20 mouse cellular contexts compared by ENCODE assay signal in the genomic region with DNA sequence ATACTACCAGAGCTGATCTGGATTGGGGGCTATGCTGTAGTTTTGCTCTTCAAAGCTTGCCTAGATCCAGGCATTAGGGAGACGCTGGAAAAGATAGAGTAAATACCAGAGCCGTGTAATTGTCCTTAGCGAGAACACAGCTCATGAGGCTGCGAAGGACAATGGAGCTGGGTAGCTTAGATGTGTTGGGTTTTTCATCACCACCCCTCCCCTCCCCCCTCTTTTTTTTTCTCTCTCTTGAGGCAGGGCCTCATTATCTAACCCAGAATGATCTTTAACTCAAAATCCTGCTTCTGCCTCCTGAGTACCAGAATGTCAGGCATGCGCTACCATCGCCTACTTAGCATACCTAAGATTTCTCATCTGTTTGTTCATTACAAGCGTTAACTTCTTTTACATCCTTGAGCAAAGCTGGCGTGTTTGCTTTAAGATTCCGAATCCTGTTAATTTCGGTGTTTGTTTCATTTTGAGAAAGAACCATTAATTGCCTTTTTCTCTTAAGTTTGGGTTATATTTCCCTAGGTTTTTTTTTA. TPM values are rescaled to one million over a fixed set of nuclear protein-coding genes. Genes with fewer than 3 reads are reported as not detected.
DNase-seq lines count a peak whose midpoint lies in the region; ATAC-seq and TF ChIP-seq lines count a peak whose summit lies in the region.
"Had no signal": no experiment of that assay in that cellular context is flagged by ENCODE, and none has a peak within 500 bp of the region (broad histone marks: within the 10 kb centered on the region; RNA-seq: fewer than 3 reads in every experiment).

No protein-coding gene starts in this region.

- no peak overlapping the region for H3K9ac ChIP-seq in lung, postnatal 0 days (replicated peaks; ENCODE audit: low read depth)
- peak overlapping the region; percentile 28; the same call in 1 of the 2 replicates for H3K9ac ChIP-seq in CH12.LX (ENCODE audit: insufficient read depth, low read depth)
- H3K9ac ChIP-seq: embryonic facial prominence, embryonic 15.5 days; heart, embryonic 12.5 days; hindbrain, embryonic 15.5 days had no signal

- TF ChIP-seq CTCF in layer of hippocampus, adult 2 months (conservative IDR thresholded peaks at IDR 0.05): no peak
- TF ChIP-seq CTCF in lung, postnatal 0 days (IDR thresholded peaks at IDR 0.05): no peak
- TF ChIP-seq CTCF in CH12.LX (conservative IDR thresholded peaks at IDR 0.05 in 1 of 2, IDR thresholded peaks at IDR 0.05 in 1 of 2; ENCODE audit: low read depth in 2 of 2, low read length in 2 of 2): no peak
- no peak for TF ChIP-seq CTCF in brain, embryonic 14.5 days (IDR thresholded peaks at IDR 0.05; ENCODE audit: borderline replicate concordance, extremely low read depth, insufficient read depth, insufficient read length)

- ATAC-seq in lung, postnatal 0 days: peak; percentile 70
- ATAC-seq: forebrain, embryonic 16.5 days; inflammation-experienced regulatory T-cells, adult 6 months had no signal

- in situ Hi-C loops in CH12.LX (cut with MboI; ENCODE audit: low pct_ligation_motif_present, low pct_unique_long_range_greater_than_20kb, low sequenced_read_pairs): no loop called here

- H3K27me3 ChIP-seq in lung, postnatal 0 days (replicated peaks; ENCODE audit: insufficient read depth, low read length): no peaks in the 10 kb centered on the region
- no peaks in the 10 kb centered on the region for H3K27me3 ChIP-seq in CH12.LX (replicated peaks)
- H3K27me3 ChIP-seq: embryonic facial prominence, embryonic 15.5 days; heart, embryonic 12.5 days; hindbrain, embryonic 15.5 days had no signal

- no peak for DNase-seq in layer of hippocampus, adult 2 months (ENCODE audit: low spot score in 2 of 2)
- DNase-seq in layer of hippocampus, adult 11-12 months (ENCODE audit: low spot score): no peak
- DNase-seq in lung, postnatal 0 days (ENCODE audit: low spot score): peak; percentile 57
- DNase-seq in lung, postnatal 25 days (ENCODE audit: low spot score): no peak
- DNase-seq in CH12.LX (ENCODE audit: extremely low read depth): no peak
- peak; percentile 35 for DNase-seq in brain, embryonic 14.5 days (ENCODE audit: low read depth)
- DNase-seq in frontal cortex, postnatal 10 days (ENCODE audit: low spot score in 2 of 2): no peak
- DNase-seq: adrenal gland, adult 8-10 months; adrenal gland, postnatal 36 days; cerebellum, adult 11-12 months; cerebellum, adult 9-11 months; cerebellum, postnatal 36 days; gastrocnemius, postnatal 25 days had no signal

- no peak for TF ChIP-seq RAD21 in CH12.LX (IDR thresholded peaks at IDR 0.05; ENCODE audit: low read depth, low read length)

- peak; percentile 92 for TF ChIP-seq EP300 in lung, postnatal 0 days (IDR thresholded peaks at IDR 0.05)
- 0 out of 2 replicates have a peak, but pooled peaks have one; percentile 19 for TF ChIP-seq EP300 in CH12.LX (IDR thresholded peaks at IDR 0.05; ENCODE audit: low read length)

- dilution Hi-C loops in CH12.LX (cut with MboI; ENCODE audit: extremely low pct_ligation_motif_present, extremely low pct_unique_long_range_greater_than_20kb, low sequenced_read_pairs): no loop called here

- H3K4me3 ChIP-seq in layer of hippocampus, adult 2 months: no peak overlapping the region
- H3K4me3 ChIP-seq in lung, postnatal 0 days (ENCODE audit: low read depth, low read length): no peak overlapping the region
- no peak overlapping the region for H3K4me3 ChIP-seq in CH12.LX (replicated peaks in 1 of 3; ENCODE audit: low read depth in 2 of 3, low read length in 2 of 3, poor library complexity in 1 of 3)
- H3K4me3 ChIP-seq: embryonic facial prominence, embryonic 15.5 days; erythroblast, embryonic 14.5 days; heart, embryonic 12.5 days; hindbrain, embryonic 15.5 days had no signal

- peaks cover 9% of the 10 kb centered on the region for H3K4me1 ChIP-seq in lung, postnatal 0 days (ENCODE audit: insufficient read depth, low read depth, low read length)
- peaks cover 57 to 96% of the 10 kb centered on the region in 2 experiments for H3K4me1 ChIP-seq in CH12.LX (ENCODE audit: control insufficient read depth in 1 of 2, insufficient read depth in 2 of 2)
- H3K4me1 ChIP-seq: embryonic facial prominence, embryonic 15.5 days had no signal

- 53% methylated on average over 10 of the region's 10 CpGs for WGBS in lung, postnatal 0 days

- TF ChIP-seq POLR2A in CH12.LX (IDR thresholded peaks at IDR 0.05; ENCODE audit: low read depth, low read length): no peak
- TF ChIP-seq POLR2A in brain, embryonic 14.5 days (IDR thresholded peaks at IDR 0.05; ENCODE audit: borderline replicate concordance, extremely low read depth, insufficient read depth, insufficient read length, poor library complexity, severe bottlenecking): no peak

- H3K27ac ChIP-seq in layer of hippocampus, adult 2 months: peak overlapping the region; percentile 49; the same call in 1 of the 2 replicates
- 0 out of 2 replicates have a peak overlapping the region, but pooled peaks have one; percentile 17 for H3K27ac ChIP-seq in lung, postnatal 0 days (ENCODE audit: low read length)
- H3K27ac ChIP-seq in CH12.LX (ENCODE audit: insufficient read depth, low read depth): peak overlapping the region; percentile 11; the same call in 1 of the 2 replicates
- H3K27ac ChIP-seq: embryonic facial prominence, embryonic 15.5 days; hindbrain, embryonic 15.5 days had no signal

- no peaks in the 10 kb centered on the region for H3K9me3 ChIP-seq in lung, postnatal 0 days (ENCODE audit: low read length)
- H3K9me3 ChIP-seq in CH12.LX (replicated peaks; ENCODE audit: low read length): no peaks in the 10 kb centered on the region
- H3K9me3 ChIP-seq: embryonic facial prominence, embryonic 15.5 days; G1E; heart, embryonic 12.5 days; hindbrain, embryonic 15.5 days had no signal

- H3K79me2 ChIP-seq in CH12.LX (replicated peaks; ENCODE audit: control insufficient read depth, extremely low read depth, insufficient read depth, poor library complexity, severe bottlenecking): peaks cover 92% of the 10 kb centered on the region

- no peaks in the 10 kb centered on the region for H3K36me3 ChIP-seq in lung, postnatal 0 days (ENCODE audit: insufficient read depth, low read length)
- peaks cover 6 to 73% of the 10 kb centered on the region in 2 experiments for H3K36me3 ChIP-seq in CH12.LX (replicated peaks in 1 of 2; ENCODE audit: control insufficient read depth in 1 of 2, insufficient read depth in 1 of 2, low read length in 1 of 2)
- H3K36me3 ChIP-seq: embryonic facial prominence, embryonic 15.5 days; G1E; heart, embryonic 12.5 days; hindbrain, embryonic 15.5 days had no signal

- H3K4me2 ChIP-seq in lung, postnatal 0 days (replicated peaks; ENCODE audit: low read depth, low read length): no peak overlapping the region
- H3K4me2 ChIP-seq in CH12.LX (ENCODE audit: insufficient read depth, low read depth, poor library complexity, severe bottlenecking): peak overlapping the region; percentile 48
- H3K4me2 ChIP-seq: embryonic facial prominence, embryonic 15.5 days; heart, embryonic 12.5 days; hindbrain, embryonic 15.5 days had no signal

TF ChIP-seq in CH12.LX, 34 proteins besides CTCF, POLR2A, EP300 and RAD21:
- peak; percentile 55; the same call in 1 of the 2 replicates for TF ChIP-seq CHD2 (IDR thresholded peaks at IDR 0.05; ENCODE audit: low read length)
- no peak for TF ChIP-seq BHLHE40 (IDR thresholded peaks at IDR 0.05; ENCODE audit: low read depth, low read length)
- no peak for TF ChIP-seq GABPA (IDR thresholded peaks at IDR 0.05; ENCODE audit: insufficient replicate concordance, low read depth, low read length)
- peak; percentile 33; the same call in 1 of the 2 replicates for TF ChIP-seq MXI1 (IDR thresholded peaks at IDR 0.05; ENCODE audit: low read depth, low read length)
- no peak for TF ChIP-seq MAX (IDR thresholded peaks at IDR 0.05; ENCODE audit: low read length)
- TF ChIP-seq USF1 (IDR thresholded peaks at IDR 0.05; ENCODE audit: low read depth, low read length): no peak
- TF ChIP-seq ZNF384 (IDR thresholded peaks at IDR 0.05; ENCODE audit: low read depth, low read length): peak; percentile 89
- 0 out of 2 replicates have a peak, but pooled peaks have one; percentile 35 for TF ChIP-seq MAZ (IDR thresholded peaks at IDR 0.05; ENCODE audit: low read depth, low read length)
- TF ChIP-seq IRF4 (IDR thresholded peaks at IDR 0.05; ENCODE audit: low read depth, low read length): no peak
- no peak for TF ChIP-seq MEF2A (IDR thresholded peaks at IDR 0.05; ENCODE audit: borderline replicate concordance, low read depth, low read length)

RNA-seq across cellular contexts. Expression of a gene that starts 15.2 kb away (rescaled TPM):
- total RNA-seq in layer of hippocampus, adult 2 months (2021): 100 to 1,000 TPM; 147 to 150 TPM
- polyA plus RNA-seq in lung, postnatal 0 days (2015; fragmentation: Nextera tagmentation; extraction: Ambion mirVana): 30.6 and 48.6 TPM in 2 replicates
- total RNA-seq in CH12.LX (2012; rRNA removed): 49.3 and 52.0 TPM in 2 replicates
- 28.9 and 37.7 TPM in 2 replicates for total RNA-seq in CH12.LX (2014; rRNA removed)
- polyA plus RNA-seq in CH12.LX (2012; ENCODE audit: insufficient read length, low read depth): 49.4 and 55.7 TPM in 2 replicates
- polyA plus RNA-seq in brain, embryonic 14.5 days (2012; rRNA removed): 3.2 and 6.4 TPM in 2 replicates
- polyA plus RNA-seq: G1E had no signal

RNA-seq across cellular contexts. Expression of a gene that starts 55.7 kb away (rescaled TPM):
- total RNA-seq in layer of hippocampus, adult 2 months (2021): 10 to 100 TPM; 11.3 to 12.8 TPM
- polyA plus RNA-seq in lung, postnatal 0 days (2015; fragmentation: Nextera tagmentation; extraction: Ambion mirVana): 6.4 and 6.6 TPM in 2 replicates
- total RNA-seq in CH12.LX (2012; rRNA removed) (20.3 and 24.0 TPM in 2 replicates), CH12.LX (2014; rRNA removed) (13.9 and 14.4 TPM in 2 replicates)
- 14.6 and 19.8 TPM in 2 replicates for polyA plus RNA-seq in CH12.LX (2012; ENCODE audit: insufficient read length, low read depth)
- 11.9 and 14.0 TPM in 2 replicates for polyA plus RNA-seq in brain, embryonic 14.5 days (2012; rRNA removed)

Comparison
In these comparisons a context has a peak if more than half of its experiments do, and no peak if none do; other contexts are left out.
1. DNase-seq: peak in lung, postnatal 0 days (single experiment) and brain, embryonic 14.5 days (single experiment); none in layer of hippocampus, adult 2 months (0 of 2), layer of hippocampus, adult 11-12 months (single experiment), lung, postnatal 25 days (single experiment), CH12.LX (single experiment) and frontal cortex, postnatal 10 days (0 of 2).
2. Peak in every context shown above with its lines, with median percentiles within 50 percentile points of each other: H3K27ac ChIP-seq.